Comparison of ENCODE assay signal across 36 mouse cellular contexts in the genomic region with DNA sequence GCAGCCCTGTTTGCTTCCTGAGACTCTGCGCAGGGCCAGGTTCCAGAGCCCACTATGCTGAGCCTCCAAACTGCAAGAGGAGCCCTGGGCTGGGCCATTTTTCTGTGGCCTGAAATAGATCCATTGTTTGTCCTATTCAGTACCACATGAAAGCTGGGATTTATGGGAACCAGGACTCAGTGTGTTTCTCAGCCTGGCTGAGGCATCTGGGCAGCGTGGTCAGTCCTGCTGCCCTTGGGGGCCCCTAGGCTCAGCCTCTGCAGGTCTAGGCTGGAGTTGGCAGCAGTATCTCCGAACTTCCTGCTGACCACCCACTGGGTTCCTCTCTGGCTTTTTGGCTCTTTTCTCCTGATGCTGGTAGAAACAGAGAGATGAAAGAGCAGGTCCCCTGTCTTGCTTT. TPM values are rescaled to one million over a fixed set of nuclear protein-coding genes. Genes with fewer than 3 reads are reported as not detected.
DNase-seq lines count a peak whose midpoint lies in the region; ATAC-seq and TF ChIP-seq lines count a peak whose summit lies in the region.
"Had no signal": no experiment of that assay in that cellular context is flagged by ENCODE, and none has a peak within 500 bp of the region (broad histone marks: within the 10 kb centered on the region; RNA-seq: fewer than 3 reads in every experiment).

No protein-coding gene starts in this region.

- no peak overlapping the region for H3K4me2 ChIP-seq in hindbrain, embryonic 14.5 days (replicated peaks)
- no peak overlapping the region for H3K4me2 ChIP-seq in hindbrain, embryonic 11.5 days (replicated peaks; ENCODE audit: low read depth, low read length)
- H3K4me2 ChIP-seq in midbrain, embryonic 13.5 days (replicated peaks), result no peak overlapping the region
- no peak overlapping the region for H3K4me2 ChIP-seq in midbrain, embryonic 15.5 days
- no peak overlapping the region for H3K4me2 ChIP-seq in midbrain, postnatal 0 days (ENCODE audit: low read depth, low read length, poor library complexity, severe bottlenecking)
- H3K4me2 ChIP-seq: embryonic facial prominence, embryonic 12.5 days; heart, embryonic 15.5 days; hindbrain, embryonic 15.5 days; limb, embryonic 15.5 days; lung, embryonic 14.5 days; neural tube, embryonic 13.5 days had no signal

- H3K36me3 ChIP-seq in hindbrain, embryonic 14.5 days (replicated peaks; ENCODE audit: control insufficient read depth, insufficient read depth), result no peaks in the 10 kb centered on the region
- H3K36me3 ChIP-seq in hindbrain, embryonic 11.5 days (ENCODE audit: control insufficient read depth, insufficient read depth, low read length), result no peaks in the 10 kb centered on the region
- H3K36me3 ChIP-seq in midbrain, embryonic 13.5 days, result no peaks in the 10 kb centered on the region
- H3K36me3 ChIP-seq in midbrain, embryonic 15.5 days (replicated peaks), result no peaks in the 10 kb centered on the region
- no peaks in the 10 kb centered on the region for H3K36me3 ChIP-seq in midbrain, postnatal 0 days (ENCODE audit: insufficient read depth, low read length)
- H3K36me3 ChIP-seq: embryonic facial prominence, embryonic 12.5 days; heart, embryonic 10.5 days; heart, embryonic 15.5 days; hindbrain, embryonic 15.5 days; limb, embryonic 10.5 days; limb, embryonic 15.5 days; neural tube, embryonic 13.5 days had no signal

- no peak overlapping the region for H3K27ac ChIP-seq in hindbrain, embryonic 14.5 days
- no peak overlapping the region for H3K27ac ChIP-seq in hindbrain, embryonic 11.5 days (ENCODE audit: low read depth, low read length)
- no peak overlapping the region for H3K27ac ChIP-seq in midbrain, embryonic 13.5 days
- H3K27ac ChIP-seq in midbrain, embryonic 15.5 days, result no peak overlapping the region
- no peak overlapping the region for H3K27ac ChIP-seq in midbrain, postnatal 0 days (ENCODE audit: low read depth, low read length)
- H3K27ac ChIP-seq: embryonic facial prominence, embryonic 12.5 days; heart, embryonic 10.5 days; heart, embryonic 15.5 days; hindbrain, embryonic 15.5 days; kidney, postnatal 0 days; limb, embryonic 10.5 days; limb, embryonic 15.5 days; liver, embryonic 14.5 days had no signal

- H3K4me1 ChIP-seq in hindbrain, embryonic 14.5 days (replicated peaks; ENCODE audit: control insufficient read depth, insufficient read depth, low read length), result no peaks in the 10 kb centered on the region
- no peaks in the 10 kb centered on the region for H3K4me1 ChIP-seq in hindbrain, embryonic 11.5 days (replicated peaks; ENCODE audit: control insufficient read depth, insufficient read depth, low read length)
- peaks cover 4% of the 10 kb centered on the region for H3K4me1 ChIP-seq in midbrain, embryonic 13.5 days (replicated peaks)
- peaks cover 5% of the 10 kb centered on the region; the same call in 1 of the 2 replicates for H3K4me1 ChIP-seq in midbrain, embryonic 15.5 days
- H3K4me1 ChIP-seq in midbrain, postnatal 0 days (ENCODE audit: insufficient read depth, low read length), result no peaks in the 10 kb centered on the region
- H3K4me1 ChIP-seq: embryonic facial prominence, embryonic 12.5 days; heart, embryonic 10.5 days had no signal

- no peaks in the 10 kb centered on the region for H3K27me3 ChIP-seq in hindbrain, embryonic 14.5 days (ENCODE audit: control insufficient read depth, insufficient read depth, low read length)
- H3K27me3 ChIP-seq in hindbrain, embryonic 11.5 days (ENCODE audit: control insufficient read depth, insufficient read depth, low read length), result no peaks in the 10 kb centered on the region
- peaks cover 3% of the 10 kb centered on the region; the same call in 1 of the 2 replicates for H3K27me3 ChIP-seq in midbrain, embryonic 13.5 days
- 0 out of 2 replicates have a peak, but pooled peaks cover 3% of the 10 kb centered on the region for H3K27me3 ChIP-seq in midbrain, embryonic 15.5 days (replicated peaks)
- no peaks in the 10 kb centered on the region for H3K27me3 ChIP-seq in midbrain, postnatal 0 days (ENCODE audit: insufficient read depth, low read length)
- H3K27me3 ChIP-seq: embryonic facial prominence, embryonic 12.5 days; hindbrain, embryonic 15.5 days; limb, embryonic 15.5 days had no signal

- no peak for DNase-seq in hindbrain, embryonic 14.5 days (ENCODE audit: low spot score)
- no peak for DNase-seq in hindbrain, embryonic 11.5 days (ENCODE audit: low spot score)
- DNase-seq in fibroblast of lung, adult 2 months (ENCODE audit: low read depth), result peak; percentile 70
- peak; percentile 32 for DNase-seq in midbrain, postnatal 0 days (ENCODE audit: low spot score)
- no peak for DNase-seq in adrenal gland, adult (ENCODE audit: inconsistent age in 2 of 2, low spot score in 1 of 2)
- DNase-seq: adrenal gland, adult 8-10 months; cerebellum, adult 11-12 months; cerebellum, adult 9-11 months; embryo, embryonic 11 days; gastrocnemius, postnatal 25 days; heart, adult 11 months; kidney, adult 8-10 months; kidney, postnatal 4 days; lung, embryonic 14.5 days; lung, postnatal 14 days; right cerebral cortex, postnatal 14 days had no signal

- ATAC-seq in hindbrain, embryonic 14.5 days (ENCODE audit: low FRiP score), result 0 out of 2 replicates have a peak, but pooled peaks have one; percentile 22
- ATAC-seq in hindbrain, embryonic 11.5 days (ENCODE audit: low FRiP score), result no peak
- ATAC-seq in midbrain, embryonic 13.5 days, result no peak
- no peak for ATAC-seq in midbrain, embryonic 15.5 days (replicated peaks)
- ATAC-seq in midbrain, postnatal 0 days (ENCODE audit: low FRiP score), result no peak
- no peak for ATAC-seq in inflammation-experienced regulatory T-cells, adult 6 months
- ATAC-seq: activated CD4-positive, CD25-positive, alpha-beta regulatory T cell, adult 4 months; intestine, embryonic 16.5 days had no signal

- 60% methylated on average over 3 of the region's 3 CpGs for WGBS in hindbrain, embryonic 14.5 days
- WGBS in hindbrain, embryonic 11.5 days, result 65% methylated on average over 3 of the region's 3 CpGs
- 64% methylated on average over 3 of the region's 3 CpGs for WGBS in midbrain, embryonic 13.5 days
- WGBS in midbrain, embryonic 15.5 days, result 50% methylated on average over 3 of the region's 3 CpGs
- WGBS in midbrain, postnatal 0 days, result 59% methylated on average over 3 of the region's 3 CpGs

- H3K9ac ChIP-seq in hindbrain, embryonic 14.5 days, result no peak overlapping the region
- H3K9ac ChIP-seq in hindbrain, embryonic 11.5 days (ENCODE audit: low read depth, low read length), result no peak overlapping the region
- peak overlapping the region; percentile 39; the same call in 1 of the 2 replicates for H3K9ac ChIP-seq in midbrain, embryonic 13.5 days (replicated peaks)
- H3K9ac ChIP-seq in midbrain, embryonic 15.5 days, result no peak overlapping the region
- no peak overlapping the region for H3K9ac ChIP-seq in midbrain, postnatal 0 days (replicated peaks; ENCODE audit: low read length, poor library complexity, severe bottlenecking)
- H3K9ac ChIP-seq: embryonic facial prominence, embryonic 12.5 days; heart, embryonic 15.5 days; hindbrain, embryonic 15.5 days; limb, embryonic 15.5 days; liver, embryonic 14.5 days; lung, embryonic 14.5 days; neural tube, embryonic 13.5 days had no signal

- no peaks in the 10 kb centered on the region for H3K9me3 ChIP-seq in hindbrain, embryonic 14.5 days (ENCODE audit: control insufficient read depth, low read length)
- H3K9me3 ChIP-seq in hindbrain, embryonic 11.5 days (ENCODE audit: control insufficient read depth, low read length), result no peaks in the 10 kb centered on the region
- H3K9me3 ChIP-seq in midbrain, embryonic 13.5 days, result no peaks in the 10 kb centered on the region
- H3K9me3 ChIP-seq in midbrain, embryonic 15.5 days, result no peaks in the 10 kb centered on the region
- no peaks in the 10 kb centered on the region for H3K9me3 ChIP-seq in midbrain, postnatal 0 days (ENCODE audit: low read length)
- H3K9me3 ChIP-seq: embryonic facial prominence, embryonic 12.5 days; heart, embryonic 10.5 days; heart, embryonic 15.5 days; hindbrain, embryonic 15.5 days; limb, embryonic 10.5 days; limb, embryonic 15.5 days; neural tube, embryonic 13.5 days had no signal

- H3K4me3 ChIP-seq in hindbrain, embryonic 14.5 days (replicated peaks; ENCODE audit: low read length), result no peak overlapping the region
- no peak overlapping the region for H3K4me3 ChIP-seq in hindbrain, embryonic 11.5 days (ENCODE audit: low read depth, low read length)
- no peak overlapping the region for H3K4me3 ChIP-seq in midbrain, embryonic 13.5 days (replicated peaks)
- no peak overlapping the region for H3K4me3 ChIP-seq in midbrain, embryonic 15.5 days
- no peak overlapping the region for H3K4me3 ChIP-seq in midbrain, postnatal 0 days (ENCODE audit: low read depth, low read length)
- H3K4me3 ChIP-seq: embryonic facial prominence, embryonic 12.5 days; heart, embryonic 10.5 days; heart, embryonic 15.5 days; hindbrain, embryonic 15.5 days; limb, embryonic 10.5 days; limb, embryonic 15.5 days; neural tube, embryonic 13.5 days had no signal

- no peak for TF ChIP-seq CTCF in midbrain, postnatal 0 days (IDR thresholded peaks at IDR 0.05)

RNA-seq across cellular contexts. Expression of a gene that starts 2.8 kb away (rescaled TPM):
- polyA plus RNA-seq in hindbrain, embryonic 14.5 days (2014; fragmentation: Nextera tagmentation; extraction: Ambion mirVana), result 0.31 TPM in 1 of 2 replicates, not detected in the other
- polyA plus RNA-seq in hindbrain, embryonic 11.5 days (2014; fragmentation: Nextera tagmentation; extraction: Ambion mirVana), result 0.09 and 0.10 TPM in 2 replicates
- 0.11 and 0.34 TPM in 2 replicates for polyA plus RNA-seq in midbrain, embryonic 13.5 days (2015; fragmentation: Nextera tagmentation; extraction: Ambion mirVana)
- 0.35 TPM in 1 of 2 replicates, not detected in the other for polyA plus RNA-seq in midbrain, embryonic 15.5 days (2015; fragmentation: Nextera tagmentation; extraction: Ambion mirVana)
- total RNA-seq in midbrain, postnatal 0 days (2014; rRNA removed), result not detected in 2 replicates
- polyA plus RNA-seq in midbrain, postnatal 0 days (2015; fragmentation: Nextera tagmentation; extraction: Ambion mirVana), result 0.69 and 0.96 TPM in 2 replicates
- 1 to 10 TPM in 2 of 3 experiments, under 1 TPM in 1; 0.64 to 2.5 (median 1.7) TPM for polyA plus RNA-seq in inflammation-experienced regulatory T-cells, adult 6 months (2017; shearing (Covaris generic))
- total RNA-seq: gastrocnemius, postnatal 25 days; heart, postnatal 25 days; left cerebral cortex, postnatal 10 days had no signal
- polyA plus RNA-seq: heart, embryonic 15.5 days; intestine, embryonic 16.5 days; limb, embryonic 10.5 days; limb, embryonic 15.5 days; lung, embryonic 14.5 days; neural tube, embryonic 13.5 days; stomach, embryonic 14.5 days; testis, adult 2 months had no signal

RNA-seq across cellular contexts. Expression of a gene that starts 9.7 kb away (rescaled TPM):
- 553 and 683 TPM in 2 replicates for polyA plus RNA-seq in hindbrain, embryonic 14.5 days (2014; fragmentation: Nextera tagmentation; extraction: Ambion mirVana)
- polyA plus RNA-seq in hindbrain, embryonic 11.5 days (2014; fragmentation: Nextera tagmentation; extraction: Ambion mirVana), result 388 and 392 TPM in 2 replicates
- polyA plus RNA-seq in midbrain, embryonic 13.5 days (2015; fragmentation: Nextera tagmentation; extraction: Ambion mirVana), result 576 and 596 TPM in 2 replicates
- 526 and 562 TPM in 2 replicates for polyA plus RNA-seq in midbrain, embryonic 15.5 days (2015; fragmentation: Nextera tagmentation; extraction: Ambion mirVana)
- total RNA-seq in midbrain, postnatal 0 days (2014; rRNA removed), result 182 and 297 TPM in 2 replicates
- polyA plus RNA-seq in midbrain, postnatal 0 days (2015; fragmentation: Nextera tagmentation; extraction: Ambion mirVana), result 598 and 604 TPM in 2 replicates
- polyA plus RNA-seq in inflammation-experienced regulatory T-cells, adult 6 months (2017; shearing (Covaris generic)), result 100 to 1,000 TPM; 205 to 272 (median 248) TPM

RNA-seq across cellular contexts. Expression of a gene that starts 33.9 kb away (rescaled TPM):
- polyA plus RNA-seq in hindbrain, embryonic 14.5 days (2014; fragmentation: Nextera tagmentation; extraction: Ambion mirVana), result not detected in 2 replicates
- polyA plus RNA-seq in hindbrain, embryonic 11.5 days (2014; fragmentation: Nextera tagmentation; extraction: Ambion mirVana), result 0.09 TPM in 1 of 2 replicates, not detected in the other
- polyA plus RNA-seq in midbrain, embryonic 13.5 days (2015; fragmentation: Nextera tagmentation; extraction: Ambion mirVana), result 0.08 TPM in 1 of 2 replicates, not detected in the other
- not detected in 2 replicates for polyA plus RNA-seq in midbrain, embryonic 15.5 days (2015; fragmentation: Nextera tagmentation; extraction: Ambion mirVana)
- not detected in 2 replicates for total RNA-seq in midbrain, postnatal 0 days (2014; rRNA removed)
- polyA plus RNA-seq in midbrain, postnatal 0 days (2015; fragmentation: Nextera tagmentation; extraction: Ambion mirVana), result not detected in 2 replicates
- not detected for polyA plus RNA-seq in inflammation-experienced regulatory T-cells, adult 6 months (2017; shearing (Covaris generic))
- total RNA-seq: adrenal gland, adult 8-10 months; gastrocnemius, postnatal 25 days; heart, postnatal 25 days; left cerebral cortex, postnatal 10 days had no signal
- polyA plus RNA-seq: activated CD4-positive, CD25-positive, alpha-beta regulatory T cell, adult 4 months; embryonic facial prominence, embryonic 12.5 days; heart, embryonic 10.5 days; heart, embryonic 15.5 days; hindbrain, embryonic 15.5 days; intestine, embryonic 16.5 days; kidney, postnatal 0 days; limb, embryonic 10.5 days; limb, embryonic 15.5 days; liver, embryonic 14.5 days; lung, embryonic 14.5 days; neural tube, embryonic 13.5 days; small intestine, adult 2 months; stomach, embryonic 14.5 days; thymus, postnatal 0 days had no signal

RNA-seq across cellular contexts. Expression of a gene that starts 45.9 kb away (rescaled TPM):
- polyA plus RNA-seq in hindbrain, embryonic 14.5 days (2014; fragmentation: Nextera tagmentation; extraction: Ambion mirVana), result not detected in 2 replicates
- polyA plus RNA-seq in hindbrain, embryonic 11.5 days (2014; fragmentation: Nextera tagmentation; extraction: Ambion mirVana), result not detected in 2 replicates
- polyA plus RNA-seq in midbrain, embryonic 13.5 days (2015; fragmentation: Nextera tagmentation; extraction: Ambion mirVana), result not detected in 2 replicates
- not detected in 2 replicates for polyA plus RNA-seq in midbrain, embryonic 15.5 days (2015; fragmentation: Nextera tagmentation; extraction: Ambion mirVana)
- not detected in 2 replicates for total RNA-seq in midbrain, postnatal 0 days (2014; rRNA removed)
- not detected in 2 replicates for polyA plus RNA-seq in midbrain, postnatal 0 days (2015; fragmentation: Nextera tagmentation; extraction: Ambion mirVana)
- polyA plus RNA-seq in inflammation-experienced regulatory T-cells, adult 6 months (2017; shearing (Covaris generic)), result not detected
- total RNA-seq: adrenal gland, adult 8-10 months; gastrocnemius, postnatal 25 days; heart, postnatal 25 days; left cerebral cortex, postnatal 10 days had no signal
- polyA plus RNA-seq: activated CD4-positive, CD25-positive, alpha-beta regulatory T cell, adult 4 months; embryonic facial prominence, embryonic 12.5 days; heart, embryonic 10.5 days; heart, embryonic 15.5 days; hindbrain, embryonic 15.5 days; intestine, embryonic 16.5 days; kidney, postnatal 0 days; limb, embryonic 10.5 days; limb, embryonic 15.5 days; liver, embryonic 14.5 days; lung, embryonic 14.5 days; neural tube, embryonic 13.5 days; small intestine, adult 2 months; stomach, embryonic 14.5 days; thymus, postnatal 0 days had no signal

RNA-seq across cellular contexts. Expression of a gene that starts 57.3 kb away (rescaled TPM):
- not detected in 2 replicates for polyA plus RNA-seq in hindbrain, embryonic 14.5 days (2014; fragmentation: Nextera tagmentation; extraction: Ambion mirVana)
- polyA plus RNA-seq in hindbrain, embryonic 11.5 days (2014; fragmentation: Nextera tagmentation; extraction: Ambion mirVana), result not detected in 2 replicates
- polyA plus RNA-seq in midbrain, embryonic 13.5 days (2015; fragmentation: Nextera tagmentation; extraction: Ambion mirVana), result not detected in 2 replicates
- polyA plus RNA-seq in midbrain, embryonic 15.5 days (2015; fragmentation: Nextera tagmentation; extraction: Ambion mirVana), result not detected in 2 replicates
- not detected in 2 replicates for total RNA-seq in midbrain, postnatal 0 days (2014; rRNA removed)
- not detected in 2 replicates for polyA plus RNA-seq in midbrain, postnatal 0 days (2015; fragmentation: Nextera tagmentation; extraction: Ambion mirVana)
- polyA plus RNA-seq in inflammation-experienced regulatory T-cells, adult 6 months (2017; shearing (Covaris generic)), result not detected
- total RNA-seq: adrenal gland, adult 8-10 months; gastrocnemius, postnatal 25 days; heart, postnatal 25 days; left cerebral cortex, postnatal 10 days had no signal
- polyA plus RNA-seq: activated CD4-positive, CD25-positive, alpha-beta regulatory T cell, adult 4 months; embryonic facial prominence, embryonic 12.5 days; heart, embryonic 10.5 days; heart, embryonic 15.5 days; hindbrain, embryonic 15.5 days; intestine, embryonic 16.5 days; kidney, postnatal 0 days; limb, embryonic 10.5 days; limb, embryonic 15.5 days; liver, embryonic 14.5 days; lung, embryonic 14.5 days; neural tube, embryonic 13.5 days; small intestine, adult 2 months; stomach, embryonic 14.5 days; testis, adult 2 months; thymus, postnatal 0 days had no signal

Comparison
In these comparisons a context has a peak if more than half of its experiments do, and no peak if none do; other contexts are left out.
1. DNase-seq: peak in fibroblast of lung, adult 2 months (single experiment) and midbrain, postnatal 0 days (single experiment); none in hindbrain, embryonic 14.5 days (single experiment), hindbrain, embryonic 11.5 days (single experiment) and adrenal gland, adult (0 of 2).